ENCODE assay signal across 15 mouse cellular contexts in genomic region chr2:60904141-60904540, GRCm38 (mm10). TPM values are rescaled to one million over a fixed set of nuclear protein-coding genes. Genes with fewer than 3 reads are reported as not detected.
DNase-seq lines count a peak whose midpoint lies in the region; ATAC-seq lines count a peak whose summit lies in the region.
"Had no signal": no experiment of that assay in that cellular context is flagged by ENCODE, and none has a peak within 500 bp of the region (broad histone marks: within the 10 kb centered on the region; RNA-seq: fewer than 3 reads in every experiment).

No protein-coding gene starts in this region.

- peak; percentile 36 for ATAC-seq in granulocyte monocyte progenitor cell, adult 5-6 weeks (replicated peaks; ENCODE audit: poor library complexity, severe bottlenecking)
- ATAC-seq: forebrain, embryonic 15.5 days; hindbrain, postnatal 0 days; midbrain, embryonic 16.5 days; Patski had no signal

- peak; percentile 67 for DNase-seq in 416B (ENCODE audit: low read depth)
- DNase-seq in CD4-positive, CD25-positive, alpha-beta regulatory T cell, adult 2 months (ENCODE audit: low read depth, low spot score), result peak; percentile 77
- peak; percentile 67 for DNase-seq in splenic B cell, adult 2 months (ENCODE audit: low read depth, low spot score)
- DNase-seq in kidney, adult 8-10 months, result no peak
- DNase-seq in ovary, postnatal 10 days (ENCODE audit: low spot score), result no peak
- no peak for DNase-seq in right cerebral cortex, postnatal 4 days
- DNase-seq: cerebellum, adult 11-12 months; heart, postnatal 14 days; lung, embryonic 14.5 days had no signal

- H3K36me3 ChIP-seq in splenic B cell, adult 2 months (ENCODE audit: control insufficient read depth, insufficient read depth, low read length, poor library complexity, severe bottlenecking), result no peaks in the 10 kb centered on the region
- H3K36me3 ChIP-seq: forebrain, embryonic 15.5 days; neural tube, embryonic 12.5 days had no signal

- H3K27me3 ChIP-seq in splenic B cell, adult 2 months (ENCODE audit: control insufficient read depth, insufficient read depth, low read length, poor library complexity, severe bottlenecking), result no peaks in the 10 kb centered on the region
- H3K27me3 ChIP-seq: forebrain, embryonic 15.5 days; neural tube, embryonic 12.5 days; Patski had no signal

RNA-seq across cellular contexts. Expression of gene Rbms1, which starts 58.9 kb away (rescaled TPM):
- total RNA-seq in granulocyte monocyte progenitor cell, adult 5-6 weeks (2014; fragmentation: Nextera tagmentation), result 22.6 and 30.9 TPM in 2 replicates
- total RNA-seq in granulocyte monocyte progenitor cell, adult 5-6 weeks (2017), result 23.4 and 27.5 TPM in 2 replicates

Comparison
In these comparisons a context has a peak if more than half of its experiments do, and no peak if none do; other contexts are left out.
1. DNase-seq: peak in 416B (single experiment), CD4-positive, CD25-positive, alpha-beta regulatory T cell, adult 2 months (single experiment) and splenic B cell, adult 2 months (single experiment); none in kidney, adult 8-10 months (0 of 2), ovary, postnatal 10 days (single experiment) and right cerebral cortex, postnatal 4 days (single experiment).